Mouse (Mus musculus) kidney, postnatal 14 days (tissue): ENCODE measurements at regions not wholly inside any gene's neighbourhood (a gene's known extent, or its start where the extent isn't known, plus 50 kb on each side); places are given as distances from the start of the nearest gene placed in this dataset.

Experiments used
- DNase-seq: peaks from one replicate; pipeline ENCODE4 v3.0.0; 2022; ENCODE audit warnings: mixed read lengths

GRCm38 (mm10) chr5:18080761-18081160 is 118.4 kb downstream of the Gnat3 start:
- DNase-seq, result no peak

- DNase-seq, result no peak
These were observed 119.9 kb downstream of the Gnat3 start for GRCm38 (mm10) chr5:18082219-18082618.

- DNase-seq, result no peak
These were observed 121.4 kb downstream of the Gnat3 start for GRCm38 (mm10) chr5:18083789-18084188.

GRCm38 (mm10) chr5:18085456-18085855 is 123.1 kb downstream of the Gnat3 start:
- DNase-seq, result no peak

GRCm38 (mm10) chr5:18087919-18088445 is 125.6 kb downstream of the Gnat3 start:
- DNase-seq, result peak; percentile 73

GRCm38 (mm10) chr5:18089956-18090355 is 127.6 kb downstream of the Gnat3 start:
- peak; percentile 3 for DNase-seq

- DNase-seq, result no peak
These were observed 152.7 kb downstream of the Gnat3 start for GRCm38 (mm10) chr5:18114905-18115689.

GRCm38 (mm10) chr5:18135794-18136678 is 173.7 kb downstream of the Gnat3 start:
- no peak for DNase-seq

GRCm38 (mm10) chr5:18137450-18138061 is 175.2 kb downstream of the Gnat3 start:
- DNase-seq, result peak; percentile 6

GRCm38 (mm10) chr5:18152241-18152640 is 189.9 kb downstream of the Gnat3 start:
- no peak for DNase-seq

- peak; percentile 54 for DNase-seq
These were observed 191.4 kb downstream of the Gnat3 start for GRCm38 (mm10) chr5:18153703-18154102.

- DNase-seq, result no peak
These were observed 196.6 kb downstream of the Gnai1 start for GRCm38 (mm10) chr5:18163515-18163914.

- no peak for DNase-seq
These were observed 182.3 kb downstream of the Gnai1 start for GRCm38 (mm10) chr5:18177810-18178209.

GRCm38 (mm10) chr5:18211395-18212057 is 148.6 kb downstream of the Gnai1 start:
- DNase-seq, result no peak
